Mouse (Mus musculus): ENCODE data around the gene Pard3.

- TF ChIP-seq CTCF (IDR thresholded peaks at IDR 0.05; ENCODE audit: borderline replicate concordance, control insufficient read depth, extremely low read depth, insufficient read depth, low read length, poor library complexity) (no peak), POLR2A (IDR thresholded peaks at IDR 0.05; ENCODE audit: control insufficient read depth, extremely low read depth, insufficient read depth, low read length, poor library complexity) (no peak)
Measured at GRCm38 (mm10) chr8:127128781-127129396, 65.2 kb downstream of the Pard3 start.
